Mouse (Mus musculus) spleen, adult 2 months (tissue): ENCODE results near the gene Arxes2. TPM values are rescaled to one million over a fixed set of nuclear protein-coding genes. Genes with fewer than 3 reads are reported as not detected.
"Not testable (repeated sequence)": the region's sequence is repeated elsewhere in the genome, so short reads cannot be mapped to it uniquely, and the experiment has no call there.

Source experiments
- DNase-seq, 2 experiments: peaks; one replicate each; pipeline versions ENCODE4 v3.0.0 to v3.0.0-alpha.2; 2012 to 2021; ENCODE audit warnings: low spot score in 2 of 2, low read depth in 1 of 2
- H3K27ac ChIP-seq: fragments of 200-500 bp; 2 replicates; pipeline ENCODE4 v1.5.1; 2012; ENCODE audit warnings: low read length, inconsistent platforms; ENCODE audit not compliant: insufficient read depth
- H3K27me3 ChIP-seq: fragments of 200-500 bp; 2 replicates; pipeline ENCODE4 v1.6.1; 2012; ENCODE audit warnings: mild to moderate bottlenecking, moderate library complexity, low read length, inconsistent platforms; ENCODE audit not compliant: control insufficient read depth, insufficient read depth
- H3K36me3 ChIP-seq: fragments of 200-500 bp; 2 replicates; pipeline ENCODE4 v1.6.1; 2012; ENCODE audit warnings: mild to moderate bottlenecking, low read length, inconsistent platforms; ENCODE audit not compliant: control insufficient read depth, insufficient read depth
- H3K4me1 ChIP-seq: fragments of 200-500 bp; 2 replicates; pipeline ENCODE4 v1.6.1; 2011; ENCODE audit warnings: inconsistent platforms; ENCODE audit not compliant: control insufficient read depth, insufficient read depth, insufficient read length
- H3K4me3 ChIP-seq: fragments of 200-500 bp; 2 replicates; pipeline ENCODE4 v1.5.1; 2011; ENCODE audit warnings: mild to moderate bottlenecking, inconsistent platforms; ENCODE audit not compliant: insufficient read depth, insufficient read length; ENCODE audit errors: extremely low read depth
- CTCF ChIP-seq: fragments of 200-500 bp; IDR thresholded peaks from 2 replicates; pipeline ENCODE4 v1.5.1; 2011; ENCODE audit warnings: mild to moderate bottlenecking, inconsistent platforms; ENCODE audit not compliant: insufficient read depth, insufficient read length, insufficient replicate concordance; ENCODE audit errors: extremely low read depth
- POLR2A ChIP-seq: fragments of 200-500 bp; IDR thresholded peaks from 2 replicates; pipeline ENCODE4 v1.6.1; 2011; ENCODE audit warnings: low read depth, low read length, inconsistent platforms
- WGBS: fragments of 180-500 bp; shearing (Covaris S2); methylation state at CpG from one replicate; pipeline ENCODE4 v1.1.7; 2018; 5-methylcytosine and 5-hydroxymethylcytosine counted together
- polyA plus RNA-seq: library from polyadenylated mRNA; depleted of rRNA; stranded (reverse); fragments of >200 nt; gene quantifications from 2 replicates; pipeline ENCODE4 v1.2.3, GENCODE M21; 2012

Gene Arxes2
- polyA plus RNA-seq, 1 experiment: 1.2 TPM

DNA sequence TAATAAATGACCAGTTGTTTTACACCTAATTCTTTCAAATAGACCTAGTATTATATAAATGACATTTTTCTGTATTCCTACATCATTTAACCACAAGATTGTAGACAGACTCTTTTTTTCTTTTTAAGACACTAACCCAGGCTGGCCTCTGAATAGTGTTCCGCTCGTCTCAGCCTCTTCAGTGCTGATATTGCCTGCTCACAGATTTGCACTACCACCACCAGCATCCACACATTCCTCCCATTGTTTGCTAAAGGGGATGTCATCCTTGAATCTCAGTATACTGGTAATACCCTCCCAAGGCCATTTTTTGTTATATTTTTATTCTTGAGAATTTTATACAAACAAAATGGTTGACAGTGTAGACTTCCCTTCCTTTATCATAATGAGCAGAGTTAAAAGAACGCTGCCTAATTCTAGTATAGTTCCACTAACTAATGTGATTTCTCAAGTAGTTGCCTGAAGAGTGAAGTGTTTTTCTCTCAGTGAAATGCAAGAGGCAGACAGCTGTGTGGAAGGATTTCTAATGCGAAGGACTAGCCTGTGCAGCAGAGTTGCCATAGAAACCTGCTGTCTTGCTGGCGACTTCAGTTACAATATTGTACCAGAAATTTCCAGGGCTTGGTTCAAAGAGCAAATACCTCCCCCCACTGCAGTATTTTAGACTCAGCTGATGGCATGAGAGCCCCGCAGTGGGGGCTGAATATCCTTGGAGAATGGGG lies 8.9 kb upstream of the Arxes2 start:
- no peaks in the 10 kb centered on the region for H3K36me3 ChIP-seq
- H3K27ac ChIP-seq: no peak overlapping the region
- H3K4me3 ChIP-seq: no peak overlapping the region
- TF ChIP-seq POLR2A (no peak), CTCF (no peak)
- H3K27me3 ChIP-seq: no peaks in the 10 kb centered on the region
- H3K4me1 ChIP-seq: no peaks in the 10 kb centered on the region
- WGBS: 85% methylated on average over 6 of the region's 6 CpGs
- no peak for DNase-seq

DNA sequence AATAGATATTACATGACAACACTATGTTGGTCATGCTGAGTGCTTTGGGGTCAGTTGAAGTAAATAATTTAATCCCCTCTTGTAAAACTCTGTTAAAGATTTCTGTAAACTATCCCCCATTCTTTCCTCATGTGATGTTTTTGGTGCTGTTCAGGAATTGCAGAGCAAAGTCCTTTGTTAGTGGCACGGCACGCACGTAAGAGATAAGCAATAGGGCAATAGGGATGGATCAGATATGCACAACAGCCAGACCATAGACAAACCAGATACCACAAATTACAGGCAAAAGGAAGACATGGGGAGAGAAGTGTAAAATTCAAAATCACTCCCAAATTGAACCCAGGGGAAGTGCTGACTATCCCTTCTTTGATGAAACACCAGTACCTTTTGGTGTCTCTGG lies 7.4 kb upstream of the Arxes2 start:
- Histone ChIP-seq H3K27me3 (no peaks in the 10 kb centered on the region), H3K27ac (no peak overlapping the region), H3K36me3 (no peaks in the 10 kb centered on the region), H3K4me3 (no peak overlapping the region), H3K4me1 (no peaks in the 10 kb centered on the region)
- DNase-seq: no peak
- TF ChIP-seq POLR2A: no peak
- no peak for TF ChIP-seq CTCF
- 83% methylated on average over 3 of the region's 3 CpGs for WGBS

DNA sequence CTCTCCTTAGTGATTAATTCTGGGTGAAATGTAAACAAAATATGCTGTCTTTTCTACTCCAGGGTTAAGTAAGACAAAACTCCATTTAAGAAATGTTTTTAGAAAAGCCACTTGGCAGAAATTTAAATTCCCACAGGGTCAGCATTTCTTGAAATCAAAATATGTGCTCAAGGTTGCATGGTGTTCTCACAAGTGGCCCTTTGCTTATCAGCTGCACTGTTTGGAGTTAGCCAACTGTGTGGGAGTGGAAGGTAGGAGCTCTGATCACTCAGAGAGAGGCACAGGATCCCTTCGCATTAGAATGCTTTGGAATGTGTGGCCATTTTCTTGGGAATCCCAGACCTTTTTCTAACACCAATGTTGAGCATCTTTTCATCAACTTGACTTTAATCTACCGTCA lies 3.0 kb upstream of the Arxes2 start:
- DNase-seq: no peak
- Histone ChIP-seq H3K4me3 (no peak overlapping the region), H3K4me1 (no peaks in the 10 kb centered on the region), H3K27ac (no peak overlapping the region), H3K36me3 (no peaks in the 10 kb centered on the region), H3K27me3 (no peaks in the 10 kb centered on the region)
- TF ChIP-seq CTCF (no peak), POLR2A (no peak)
- 80% methylated on average over 2 of the region's 2 CpGs for WGBS

DNA sequence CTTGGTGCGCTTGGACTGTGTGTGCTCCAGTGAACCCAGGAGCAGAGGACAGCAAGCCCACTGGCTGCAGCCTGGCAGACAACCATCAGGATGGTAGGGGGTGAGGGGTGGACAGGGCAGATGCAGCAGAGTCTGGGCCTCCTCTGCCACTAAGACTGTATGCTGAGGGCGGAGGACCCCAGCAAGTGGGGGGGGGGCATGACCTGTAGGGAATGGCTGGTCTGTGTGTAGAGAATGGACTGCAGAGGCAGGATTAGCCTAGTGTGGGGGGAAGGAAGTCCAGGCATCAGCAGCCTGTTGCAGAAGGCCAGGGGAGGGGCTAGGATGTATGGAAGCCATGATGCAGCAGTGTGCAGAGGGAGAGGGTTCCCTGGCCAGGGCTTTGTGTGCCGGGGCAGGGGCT lies 431 bp upstream of the Arxes2 start:
- DNase-seq, H3K27ac ChIP-seq, H3K27me3 ChIP-seq, H3K36me3 ChIP-seq, H3K4me1 ChIP-seq, H3K4me3 ChIP-seq: not testable (repeated sequence)
- WGBS: 90% methylated on average over 2 of the region's 3 CpGs

DNA sequence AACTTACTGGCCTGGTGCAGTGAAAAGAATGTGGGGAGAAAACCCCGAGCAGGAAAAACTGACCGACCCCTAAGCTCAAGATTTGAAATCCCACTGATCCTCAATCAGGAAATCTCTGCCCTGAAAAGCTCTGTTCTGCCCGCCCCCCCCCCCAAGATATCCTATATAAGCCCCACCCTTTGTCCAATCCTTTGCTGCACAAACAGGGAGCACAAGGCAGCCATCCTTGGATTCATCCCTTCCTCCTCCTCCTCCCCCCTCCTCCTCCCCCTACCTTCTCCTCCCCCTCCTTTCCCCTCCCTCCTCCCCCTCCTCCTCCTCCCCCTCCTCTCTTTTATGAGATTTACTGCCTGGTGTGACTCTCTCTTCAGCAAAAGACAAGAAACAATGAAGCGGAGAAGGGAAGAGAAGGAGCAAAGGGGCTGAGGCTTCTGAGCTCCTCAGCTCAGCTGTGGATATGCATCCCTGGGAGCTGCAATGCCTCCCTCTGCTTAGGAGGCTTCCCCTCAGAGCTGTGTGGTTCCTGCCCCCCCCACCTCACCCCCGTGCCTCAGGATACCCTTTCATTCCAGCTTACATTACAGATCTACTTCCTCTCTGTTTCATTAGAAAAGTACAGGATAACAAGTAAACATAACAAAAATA lies 13.7 kb downstream of the Arxes2 start:
- WGBS: 67% methylated on average over 5 of the region's 5 CpGs
- no peak overlapping the region for H3K27ac ChIP-seq
- no peak for DNase-seq
- no peaks in the 10 kb centered on the region for H3K4me1 ChIP-seq
- no peak for TF ChIP-seq POLR2A
- no peak for TF ChIP-seq CTCF
- H3K27me3 ChIP-seq: no peaks in the 10 kb centered on the region
- H3K36me3 ChIP-seq: no peaks in the 10 kb centered on the region
- H3K4me3 ChIP-seq: no peak overlapping the region

DNA sequence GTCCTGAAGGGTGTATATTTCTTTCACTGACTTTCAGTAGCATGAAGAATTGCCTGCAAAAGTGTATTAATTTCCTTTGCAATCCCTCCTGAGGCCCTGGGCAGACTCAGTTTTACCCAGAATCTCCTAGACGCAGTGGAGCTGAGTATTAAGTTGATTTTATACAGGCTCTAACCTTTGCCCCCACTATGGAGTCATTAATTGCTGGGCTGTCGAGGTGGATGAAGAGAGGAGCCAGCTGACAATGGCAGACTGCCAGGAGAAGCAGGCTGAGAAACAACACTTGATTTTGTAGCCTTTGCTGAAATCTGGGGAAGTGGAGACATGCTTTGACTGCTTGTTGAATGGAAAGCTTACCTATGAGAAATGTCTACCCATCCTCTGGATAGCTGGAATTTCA lies 20.8 kb downstream of the Arxes2 start:
- H3K36me3 ChIP-seq: no peaks in the 10 kb centered on the region
- H3K27me3 ChIP-seq: no peaks in the 10 kb centered on the region
- WGBS: 46% methylated on average over 2 of the region's 2 CpGs
- TF ChIP-seq CTCF: no peak
- TF ChIP-seq POLR2A: no peak
- no peak overlapping the region for H3K27ac ChIP-seq
- DNase-seq: no peak
- H3K4me3 ChIP-seq: no peak overlapping the region
- no peaks in the 10 kb centered on the region for H3K4me1 ChIP-seq

DNA sequence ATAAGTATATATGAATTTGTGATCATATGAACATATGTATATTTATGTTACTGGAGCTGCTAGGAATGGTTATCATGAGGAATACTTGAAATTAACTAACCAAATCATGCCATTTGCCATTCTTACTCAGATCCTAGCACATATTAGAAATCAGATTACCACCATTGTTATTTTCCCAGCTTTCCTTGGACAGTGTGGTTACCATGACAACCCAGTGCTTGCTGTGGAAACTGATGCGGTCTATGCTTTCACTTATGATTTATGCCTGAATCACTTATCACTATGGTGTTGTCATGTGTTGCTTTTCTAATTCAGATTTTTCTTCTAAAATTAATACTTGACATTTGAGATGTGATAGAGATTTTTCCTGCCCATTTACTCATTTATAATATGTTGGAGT lies 36.7 kb downstream of the Arxes2 start:
- H3K4me1 ChIP-seq: no peaks in the 10 kb centered on the region
- TF ChIP-seq CTCF (no peak), POLR2A (no peak)
- no peaks in the 10 kb centered on the region for H3K36me3 ChIP-seq
- DNase-seq: no peak
- H3K27me3 ChIP-seq: no peaks in the 10 kb centered on the region
- H3K4me3 ChIP-seq: no peak overlapping the region
- 71% methylated on average over 1 of the region's 1 CpGs for WGBS
- H3K27ac ChIP-seq: no peak overlapping the region

DNA sequence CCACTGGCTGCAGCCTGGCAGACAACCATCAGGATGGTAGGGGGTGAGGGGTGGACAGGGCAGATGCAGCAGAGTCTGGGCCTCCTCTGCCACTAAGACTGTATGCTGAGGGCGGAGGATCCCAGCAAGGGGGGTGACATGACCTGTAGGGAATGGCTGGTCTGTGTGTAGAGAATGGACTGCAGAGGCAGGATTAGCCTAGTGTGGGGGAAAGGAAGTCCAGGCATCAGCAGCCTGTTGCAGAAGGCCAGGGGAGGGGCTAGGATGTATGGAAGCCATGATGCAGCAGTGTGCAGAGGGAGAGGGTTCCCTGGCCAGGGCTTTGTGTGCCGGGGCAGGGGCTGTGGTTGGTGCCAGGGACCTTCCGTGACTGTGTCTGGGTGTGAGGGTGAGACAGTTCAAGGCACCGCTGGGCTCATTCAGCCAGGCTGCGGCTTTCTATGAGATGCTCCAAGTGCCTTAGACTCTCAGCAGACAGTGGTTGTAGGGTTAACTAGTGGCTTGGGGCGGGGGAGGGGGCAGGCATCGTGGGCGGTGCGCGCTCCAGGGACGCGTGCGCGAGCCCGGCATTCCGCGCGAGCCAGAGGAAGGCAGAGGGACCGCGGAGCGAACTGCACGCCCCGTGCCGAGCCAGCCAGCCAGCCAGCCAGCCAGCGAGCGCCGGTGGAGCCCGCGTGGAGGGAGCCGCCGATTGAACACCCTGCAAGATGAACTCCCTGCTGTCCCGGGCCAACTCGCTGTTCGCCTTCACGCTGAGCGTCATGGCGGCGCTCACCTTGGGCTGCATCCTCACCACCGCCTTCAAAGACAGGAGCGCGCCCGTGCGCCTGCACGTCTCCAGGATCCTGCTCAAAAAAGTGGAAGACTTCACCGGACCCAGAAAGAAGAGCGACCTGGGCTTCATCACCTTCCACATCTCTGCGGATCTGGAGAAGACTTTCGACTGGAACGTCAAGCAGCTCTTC lies 39.5 kb downstream of the Arxes2 start, which contains the start of gene Arxes1:
Arxes1 (plus strand) TSS at position 569 of the 965 bp plus-strand sequence.
- H3K4me3 ChIP-seq, H3K36me3 ChIP-seq, H3K4me1 ChIP-seq, H3K27ac ChIP-seq, DNase-seq, H3K27me3 ChIP-seq: not testable (repeated sequence)
- 21% methylated on average over 23 of the region's 49 CpGs for WGBS
